Mouse (Mus musculus) testis, postnatal 14 days (tissue): ENCODE measurements around the gene Srpx2.

Experiments
- DNase-seq: peaks from one replicate; pipeline ENCODE4 v3.0.0; 2021; ENCODE audit warnings: low spot score

Srpx2 gene

DNA sequence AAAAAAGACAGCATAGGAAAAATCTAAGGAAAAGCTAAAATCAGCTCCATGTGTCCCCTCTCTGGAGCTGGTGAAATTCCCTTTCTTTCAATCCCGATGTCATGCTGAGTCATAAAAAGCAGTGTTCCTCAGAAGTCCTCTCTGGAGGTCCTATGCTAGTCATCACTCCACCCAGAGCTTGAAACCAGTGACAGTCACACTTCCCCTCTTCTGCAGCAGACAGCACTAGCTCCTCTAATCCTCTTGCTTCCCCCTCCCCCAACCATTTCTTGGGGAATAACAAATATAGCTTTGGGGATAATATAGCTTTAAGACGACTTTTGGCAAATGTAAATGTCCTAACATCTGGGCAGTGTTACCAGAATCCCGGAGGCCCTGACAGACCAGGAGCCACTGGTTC is at the start of gene Srpx2:
Gene Srpx2, plus strand, starts transcription at position 166 of the 400 bp plus-strand sequence.
- no peak for DNase-seq

DNA sequence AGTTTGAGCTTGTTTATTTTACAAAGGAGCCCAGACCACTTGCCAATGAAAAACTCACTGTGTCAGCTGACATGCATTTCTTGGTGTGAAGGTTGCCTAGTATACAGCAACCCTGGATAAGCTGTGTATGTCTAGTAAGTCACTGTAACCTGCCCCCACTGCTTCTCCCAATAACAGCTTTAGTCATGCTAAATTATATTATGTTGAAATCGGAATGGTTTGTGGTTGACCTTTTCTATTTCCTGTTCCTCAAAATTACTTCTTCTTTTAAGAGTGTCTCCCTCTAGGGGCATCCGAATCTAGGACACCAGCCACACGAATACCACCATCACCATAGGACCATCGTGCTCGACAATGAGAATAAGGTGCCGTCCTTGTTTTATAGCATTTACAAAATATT is 38.5 kb upstream of the Srpx2 start:
- DNase-seq = no peak

DNA sequence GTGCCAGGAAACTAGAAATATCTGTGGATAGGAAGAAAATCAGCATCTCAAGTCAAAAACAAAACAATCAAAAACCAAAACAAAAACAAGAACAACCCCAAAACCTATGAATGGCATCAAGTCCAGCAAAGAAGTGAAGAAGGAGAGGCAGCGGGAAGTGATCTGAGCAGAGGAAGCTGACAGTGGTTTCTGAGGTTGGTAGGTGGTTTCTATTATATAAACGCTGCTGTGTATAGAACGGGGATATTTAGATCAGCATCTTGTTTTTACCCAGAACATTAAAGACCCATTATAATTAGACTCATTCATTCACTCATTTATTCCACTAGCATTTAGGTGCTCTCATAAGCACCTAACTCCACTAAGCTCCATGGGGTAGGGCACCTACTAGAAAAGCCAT is 20.9 kb upstream of the Srpx2 start:
- no peak for DNase-seq

- no peak for DNase-seq
Observed at GRCm38 (mm10) chrX:133888111-133888510, 20.1 kb upstream of the Srpx2 start.

DNA sequence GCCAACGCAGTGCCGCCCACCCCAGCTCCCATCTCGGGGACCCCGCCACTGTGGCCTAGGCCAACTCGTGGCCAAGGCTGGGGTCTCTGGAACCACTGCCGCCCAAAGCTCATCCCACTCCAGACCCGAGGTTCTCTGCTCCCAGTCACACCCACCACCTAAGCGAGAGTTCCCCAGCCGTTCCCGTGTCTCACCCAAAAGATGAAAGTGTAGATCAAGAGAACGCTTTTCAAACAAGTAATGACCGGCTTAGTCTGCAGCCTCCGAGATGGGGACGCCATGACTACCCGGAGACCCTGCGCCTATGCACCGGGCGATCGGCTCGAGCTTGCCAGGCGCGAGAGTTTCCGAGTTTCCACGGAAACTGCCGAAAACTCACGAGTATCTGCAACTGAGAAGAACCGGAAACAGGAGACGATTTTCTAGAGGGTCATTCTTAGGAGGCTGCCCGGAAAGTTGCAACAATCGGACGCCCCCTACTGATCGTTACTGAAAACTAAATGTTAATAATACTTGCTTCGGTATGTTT is 10.1 kb upstream of the Srpx2 start, which contains the start of gene Tspan6:
Gene Tspan6, minus strand, starts transcription at position 416 of the 529 bp plus-strand sequence.
- DNase-seq = peak; percentile 67

DNA sequence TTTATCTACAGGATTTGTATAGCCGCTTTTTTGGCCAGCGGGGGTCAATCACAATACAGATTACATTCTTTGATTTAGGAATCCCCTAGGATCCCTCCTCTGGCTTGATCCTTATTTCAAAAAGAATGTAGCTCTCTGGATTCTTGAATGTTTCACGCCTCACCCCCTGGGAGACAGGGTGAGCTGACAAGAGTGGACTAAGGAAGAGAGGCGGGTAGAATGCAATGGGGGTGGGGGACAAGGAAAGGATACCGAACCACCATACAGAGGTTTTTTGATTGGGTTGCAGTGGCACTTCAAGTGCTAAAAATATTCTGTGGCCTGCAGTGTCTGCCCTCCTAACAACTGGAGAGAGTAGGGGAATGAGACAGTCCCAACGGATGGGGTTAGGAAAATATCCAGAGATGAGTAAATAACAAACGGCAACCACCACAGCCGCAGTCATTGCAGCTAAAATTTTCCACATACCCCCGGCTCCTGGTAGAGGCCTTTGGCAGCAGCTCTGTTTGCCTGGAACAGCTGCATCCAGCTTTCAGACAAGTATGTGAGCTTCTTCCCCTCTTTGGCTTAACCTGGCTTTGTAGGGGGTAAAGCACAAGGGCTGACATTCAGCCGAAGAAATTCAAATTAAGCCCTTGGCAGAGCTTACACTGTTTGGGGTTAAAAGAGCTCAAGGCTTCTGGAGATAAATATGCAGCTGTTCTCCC is 3.3 kb downstream of the Srpx2 start:
- peak; percentile 8 for DNase-seq

GRCm38 (mm10) chrX:133913006-133913405 is 4.8 kb downstream of the Srpx2 start:
- no peak for DNase-seq

DNA sequence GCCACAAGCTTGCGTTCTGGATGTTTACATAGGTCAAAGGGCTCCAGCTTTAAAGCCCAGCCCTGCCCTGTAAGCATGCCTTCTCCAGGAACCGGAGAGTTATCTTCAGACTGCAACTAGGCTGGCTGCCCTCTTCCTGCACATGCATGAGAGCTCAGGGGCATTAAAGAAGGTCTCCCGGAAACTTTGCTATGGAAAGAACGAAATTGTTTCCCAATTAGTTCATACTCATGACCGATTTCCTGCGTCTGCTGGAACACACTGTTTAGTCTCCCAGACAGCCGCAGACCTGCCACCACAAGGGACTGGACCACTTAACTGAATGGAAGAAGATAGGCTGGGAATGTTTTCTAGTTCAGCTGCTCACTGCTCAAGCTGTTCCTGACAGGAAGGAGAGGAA is 6.0 kb downstream of the Srpx2 start:
- DNase-seq = no peak

GRCm38 (mm10) chrX:133921187-133921586 is 13.0 kb downstream of the Srpx2 start:
- no peak for DNase-seq

DNA sequence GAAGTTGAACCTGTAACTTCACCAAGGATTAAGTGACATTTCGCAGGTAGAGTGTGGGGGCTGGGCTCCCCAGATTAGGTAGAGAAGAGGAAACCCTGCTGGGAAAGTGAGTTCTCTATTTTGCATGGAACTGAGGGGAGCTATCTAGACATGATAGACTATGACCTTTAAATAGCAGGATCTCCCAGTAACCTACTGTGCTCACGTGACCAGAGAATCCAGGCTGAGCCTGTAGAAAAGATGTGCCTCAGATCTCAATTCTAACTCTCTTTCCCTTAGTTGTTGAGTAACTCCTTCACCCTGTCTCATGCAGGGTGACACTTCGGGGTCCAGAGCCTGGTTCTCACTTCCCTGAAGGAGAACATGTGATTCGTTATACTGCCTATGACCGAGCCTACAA is 18.5 kb downstream of the Srpx2 start:
- DNase-seq = no peak

DNA sequence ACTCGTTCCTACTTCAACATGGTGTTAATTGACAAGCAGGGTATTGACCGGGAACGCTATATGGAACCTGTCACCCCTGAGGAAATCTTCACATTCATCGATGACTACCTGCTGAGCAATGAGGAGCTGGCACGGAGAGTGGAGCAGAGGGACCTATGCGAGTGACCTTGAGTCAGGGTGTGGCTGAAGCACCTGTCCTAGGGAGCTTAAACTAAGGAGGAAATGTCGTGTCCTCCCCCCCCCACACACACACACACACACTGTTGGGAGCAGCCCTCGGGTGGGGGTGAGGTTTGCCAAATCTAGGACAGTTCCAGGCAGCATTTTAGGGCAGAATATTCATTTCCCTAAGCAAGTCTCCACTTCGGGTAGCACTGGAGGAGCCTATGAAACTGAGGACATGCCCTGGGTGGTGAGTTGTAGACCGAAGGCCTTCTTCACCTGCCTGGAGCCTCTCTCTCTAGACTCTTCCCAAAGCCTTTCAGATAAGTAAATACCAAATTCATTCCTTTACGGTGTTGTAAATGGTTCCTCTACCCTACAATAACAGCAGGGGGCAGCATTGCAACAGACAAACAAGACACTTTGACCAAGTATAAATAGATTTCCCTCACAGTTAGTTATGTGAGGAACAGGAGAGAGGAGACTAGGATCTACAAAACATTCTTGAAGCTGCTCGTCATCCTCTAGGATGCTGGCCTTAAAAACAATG is 23.2 kb downstream of the Srpx2 start:
- DNase-seq = no peak

GRCm38 (mm10) chrX:133936605-133937225 is 28.5 kb downstream of the Srpx2 start:
- DNase-seq = no peak

GRCm38 (mm10) chrX:133939561-133939960 is 31.3 kb downstream of the Srpx2 start:
- no peak for DNase-seq

- no peak for DNase-seq
Observed at GRCm38 (mm10) chrX:133947427-133947826, 39.2 kb downstream of the Srpx2 start.

DNA sequence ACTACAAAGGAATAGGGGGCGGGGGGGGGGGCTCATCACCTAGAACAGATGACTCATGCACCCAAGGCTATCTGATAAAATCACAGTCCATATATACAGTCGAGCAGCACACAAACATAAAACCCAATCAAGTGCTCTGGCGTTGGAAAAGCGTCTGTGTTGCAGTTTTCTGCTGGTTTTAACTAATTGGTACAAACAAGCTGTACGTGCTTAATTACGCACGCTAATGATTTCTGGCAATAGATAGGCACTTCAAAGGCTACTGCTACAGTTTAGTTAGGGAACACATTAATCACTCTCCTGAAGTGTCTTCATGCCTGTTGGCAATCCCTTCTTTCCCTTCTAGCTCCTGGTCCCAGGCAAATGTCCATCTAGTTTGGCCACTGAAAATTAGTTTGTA is 46.4 kb downstream of the Srpx2 start:
- DNase-seq = no peak

GRCm38 (mm10) chrX:133960617-133961016 is 52.4 kb downstream of the Srpx2 start:
- no peak for DNase-seq

- no peak for DNase-seq
Observed at GRCm38 (mm10) chrX:133964615-133965014, 56.4 kb downstream of the Srpx2 start.

GRCm38 (mm10) chrX:133981231-133982002 is 73.2 kb downstream of the Srpx2 start, which contains the start of gene Sytl4:
Gene Sytl4, minus strand, starts transcription at chrX:133981812.
- peak; percentile 27 for DNase-seq
